Mouse (Mus musculus) cortical plate, adult 2 months (tissue): ENCODE measurements around the gene Mbnl1.

Experiments
- CTCF ChIP-seq: fragments of 200-500 bp; IDR thresholded peaks from 2 replicates; pipeline ENCODE4 v1.5.1; 2011; ENCODE audit warnings: mild to moderate bottlenecking, control low read depth, low read length; ENCODE audit not compliant: insufficient read depth; ENCODE audit errors: extremely low read depth
- POLR2A ChIP-seq: fragments of 200-500 bp; IDR thresholded peaks from 2 replicates; pipeline ENCODE4 v1.6.1; 2011; ENCODE audit warnings: mild to moderate bottlenecking, low read length, control low read depth; ENCODE audit not compliant: insufficient read depth; ENCODE audit errors: extremely low read depth

- TF ChIP-seq CTCF: no peak
- no peak for TF ChIP-seq POLR2A
Measured at GRCm38 (mm10) chr3:60565204-60565603, 92.6 kb downstream of the Mbnl1 start.
